Mouse (Mus musculus) limb, embryonic 11.5 days (tissue): ENCODE measurements around the gene A530064D06Rik. TPM values are rescaled to one million over a fixed set of nuclear protein-coding genes. Genes with fewer than 3 reads are reported as not detected.
"Not testable (repeated sequence)": the region's sequence is repeated elsewhere in the genome, so short reads cannot be mapped to it uniquely, and the experiment has no call there.

Experiments
- ATAC-seq: fragments of 200-750 bp; cut with Nextera tagmentation; 2 replicates; pipeline ENCODE4 v1.8.0; 2017; ENCODE audit warnings: low read depth; ENCODE audit not compliant: insufficient number of reproducible peaks, low FRiP score, low TSS enrichment
- DNase-seq: peaks from one replicate; pipeline ENCODE4 v3.0.0-alpha.2; 2015; ENCODE audit warnings: low spot score
- H3K27ac ChIP-seq: fragments of 300-500 bp; sonication (generic); replicated peaks from 2 replicates; pipeline ENCODE4 v1.5.1; 2014; ENCODE audit warnings: low read depth, mild to moderate bottlenecking, low read length
- H3K27me3 ChIP-seq: fragments of 300-500 bp; sonication (generic); 2 replicates; pipeline ENCODE4 v1.6.1; 2014; ENCODE audit warnings: mild to moderate bottlenecking, low read length, mixed read lengths; ENCODE audit not compliant: control insufficient read depth, insufficient read depth
- H3K36me3 ChIP-seq: fragments of 300-500 bp; sonication (generic); 2 replicates; pipeline ENCODE4 v1.6.1; 2014; ENCODE audit warnings: mild to moderate bottlenecking, low read length, moderate library complexity, mixed read lengths; ENCODE audit not compliant: control insufficient read depth, insufficient read depth
- H3K4me1 ChIP-seq: fragments of 300-500 bp; sonication (generic); 2 replicates; pipeline ENCODE4 v1.6.1; 2014; ENCODE audit warnings: low read length, mixed read lengths; ENCODE audit not compliant: control insufficient read depth, insufficient read depth
- H3K4me2 ChIP-seq: fragments of 300-500 bp; sonication (generic); 2 replicates; pipeline ENCODE4 v1.6.1; 2014; ENCODE audit warnings: low read depth, mild to moderate bottlenecking, moderate library complexity; ENCODE audit not compliant: severe bottlenecking
- H3K4me3 ChIP-seq: fragments of 300-500 bp; sonication (generic); 2 replicates; pipeline ENCODE4 v1.5.1; 2014; ENCODE audit warnings: low read depth, low read length
- H3K9ac ChIP-seq: fragments of 300-500 bp; sonication (generic); 2 replicates; pipeline ENCODE4 v1.6.1; 2014; ENCODE audit warnings: mild to moderate bottlenecking, low read length
- H3K9me3 ChIP-seq: fragments of 300-500 bp; sonication (generic); 2 replicates; pipeline ENCODE4 v1.6.1; 2016; ENCODE audit warnings: low read length; ENCODE audit not compliant: control insufficient read depth
- WGBS: fragments of 180-500 bp; shearing (Covaris S2); extraction: QIAGEN DNeasy Blood & Tissue Kit; methylation state at CpG from one replicate; pipeline ENCODE4 v1.1.7; 2014; 5-methylcytosine and 5-hydroxymethylcytosine counted together
- polyA plus RNA-seq: library from polyadenylated mRNA; unstranded; fragments of >200 nt; fragmentation: Nextera tagmentation; extraction: Ambion mirVana; gene quantifications from 2 replicates; pipeline ENCODE4 v1.2.1, GENCODE M21; 2014

The A530064D06Rik gene
- not detected in 2 replicates for polyA plus RNA-seq

DNA sequence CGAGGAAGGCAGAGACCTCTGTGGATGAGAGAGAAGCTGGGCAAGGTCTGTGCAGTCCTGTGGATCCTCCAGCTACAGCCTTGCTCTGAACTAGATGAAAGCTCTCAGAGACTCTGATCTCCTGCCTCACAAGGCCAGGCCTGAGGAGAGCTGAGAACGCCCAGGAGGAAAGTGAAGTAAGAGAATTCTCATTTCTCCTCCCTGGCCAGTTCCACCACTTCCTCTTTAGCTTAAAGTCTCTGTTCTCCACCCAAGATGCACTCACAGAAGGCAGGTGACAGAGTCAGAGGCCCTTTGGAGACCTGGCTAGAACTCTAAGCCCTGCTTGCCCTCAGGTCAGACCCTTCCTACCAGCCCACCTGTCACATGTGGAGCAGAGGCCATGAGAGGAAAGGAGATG is at the start of gene A530064D06Rik:
A530064D06Rik (minus strand) TSS at position 173 of the 400 bp plus-strand sequence.
- not testable (repeated sequence) for H3K9me3 ChIP-seq, H3K4me1 ChIP-seq, H3K27ac ChIP-seq, H3K4me3 ChIP-seq, H3K4me2 ChIP-seq, H3K36me3 ChIP-seq, H3K9ac ChIP-seq, H3K27me3 ChIP-seq, DNase-seq, ATAC-seq
- 81% methylated on average over 2 of the region's 2 CpGs for WGBS

DNA sequence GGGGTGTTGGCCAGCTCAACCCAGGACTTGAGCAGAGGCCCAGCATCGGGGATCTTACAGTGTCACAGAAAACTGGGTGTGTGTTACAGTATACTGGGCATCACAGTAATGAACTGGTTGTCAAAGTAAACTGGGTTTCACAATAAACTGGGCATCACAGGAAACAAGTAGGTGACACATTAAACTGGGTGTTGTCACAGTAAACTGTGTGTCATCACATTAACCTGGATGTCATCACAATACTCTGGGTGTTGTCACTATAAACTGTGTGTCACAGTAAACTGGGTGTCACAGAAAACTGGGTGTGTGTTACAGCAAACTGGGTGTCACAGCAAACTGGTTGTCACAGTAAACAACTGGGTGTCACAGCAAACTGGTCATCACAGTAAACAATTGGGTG is 48.4 kb upstream of the A530064D06Rik start:
- Histone ChIP-seq H3K9ac (no peak overlapping the region), H3K36me3 (no peaks in the 10 kb centered on the region), H3K27ac (no peak overlapping the region), H3K9me3 (no peaks in the 10 kb centered on the region), H3K27me3 (no peaks in the 10 kb centered on the region), H3K4me3 (no peak overlapping the region), H3K4me2 (no peak overlapping the region), H3K4me1 (no peaks in the 10 kb centered on the region)
- WGBS = 96% methylated on average over 1 of the region's 1 CpGs
- no peak for ATAC-seq
- DNase-seq = no peak

DNA sequence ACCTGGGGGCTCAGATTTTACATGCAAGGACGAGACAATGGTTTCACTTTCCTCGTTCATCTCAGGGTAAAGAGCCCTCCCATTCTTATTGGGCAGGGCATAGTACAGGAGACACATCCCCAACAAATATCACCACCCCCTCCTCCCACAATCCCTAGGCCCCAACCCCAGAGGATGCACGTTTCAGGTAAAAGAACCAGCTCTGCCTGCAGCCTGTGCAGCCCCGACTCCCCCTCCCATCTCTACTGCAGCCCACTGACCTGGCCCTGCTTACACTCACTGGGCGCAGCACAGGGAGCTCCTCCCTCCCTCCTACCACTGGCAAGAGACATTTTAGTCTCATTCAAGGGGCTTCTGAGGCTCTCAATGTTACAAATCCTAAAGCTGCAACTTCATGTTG is 46.4 kb upstream of the A530064D06Rik start:
- WGBS = 71% methylated on average over 5 of the region's 5 CpGs

DNA sequence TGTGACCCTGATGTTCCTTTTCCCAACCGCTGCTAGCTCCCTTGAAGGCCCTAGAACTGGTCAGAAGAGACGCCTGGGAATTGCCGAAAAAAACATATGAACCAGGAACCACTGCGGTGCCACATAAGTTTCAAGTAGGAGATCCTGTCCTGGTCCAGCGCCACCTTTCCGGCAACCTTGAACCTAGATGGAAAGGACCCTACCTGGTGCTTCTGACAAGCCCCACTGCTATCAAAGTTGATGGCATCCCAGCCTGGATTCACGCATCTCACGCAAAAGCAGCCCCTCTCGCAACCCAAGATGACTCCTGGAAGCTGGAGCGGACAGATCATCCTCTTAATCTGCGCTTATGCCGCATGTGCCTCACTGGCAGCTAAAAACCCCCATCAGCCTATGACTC is 45.5 kb upstream of the A530064D06Rik start:
- no peaks in the 10 kb centered on the region for H3K36me3 ChIP-seq
- no peak overlapping the region for H3K4me3 ChIP-seq
- H3K9me3 ChIP-seq = no peaks in the 10 kb centered on the region
- no peak for ATAC-seq
- 97% methylated on average over 12 of the region's 12 CpGs for WGBS
- no peaks in the 10 kb centered on the region for H3K4me1 ChIP-seq
- no peak overlapping the region for H3K9ac ChIP-seq
- no peak for DNase-seq
- no peak overlapping the region for H3K27ac ChIP-seq
- no peaks in the 10 kb centered on the region for H3K27me3 ChIP-seq
- H3K4me2 ChIP-seq = no peak overlapping the region

More for the DNA sequence above, 46.4 kb upstream of the A530064D06Rik start:
- no peak overlapping the region for H3K4me3 ChIP-seq
- H3K27ac ChIP-seq = no peak overlapping the region
- ATAC-seq (no peak), DNase-seq (no peak)
- H3K4me2 ChIP-seq = no peak overlapping the region
- no peaks in the 10 kb centered on the region for H3K9me3 ChIP-seq
- H3K36me3 ChIP-seq = no peaks in the 10 kb centered on the region
- no peaks in the 10 kb centered on the region for H3K27me3 ChIP-seq
- no peaks in the 10 kb centered on the region for H3K4me1 ChIP-seq
- no peak overlapping the region for H3K9ac ChIP-seq

DNA sequence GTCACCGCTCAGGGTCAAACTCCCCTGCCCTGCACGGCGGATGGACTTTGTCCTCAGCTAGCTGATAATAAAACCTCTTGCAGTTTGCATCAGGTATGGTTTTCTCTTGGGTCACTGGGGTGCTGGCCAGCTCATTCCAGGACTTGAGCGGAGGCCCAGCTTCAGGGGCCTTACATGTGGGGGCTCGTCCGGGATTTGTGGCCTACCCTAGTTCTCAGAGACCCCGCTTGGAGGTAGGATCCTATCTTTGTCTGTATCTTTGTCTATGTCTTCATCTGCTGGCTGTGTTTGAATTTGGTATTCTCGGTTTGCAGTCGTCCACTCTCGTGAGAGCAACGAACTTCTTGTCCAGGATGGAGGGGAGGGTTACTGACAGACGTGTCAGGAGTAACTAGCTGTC is 36.0 kb upstream of the A530064D06Rik start:
- WGBS = 96% methylated on average over 12 of the region's 12 CpGs
- peaks cover 3% of the 10 kb centered on the region; the same call in 1 of the 2 replicates for H3K9me3 ChIP-seq

DNA sequence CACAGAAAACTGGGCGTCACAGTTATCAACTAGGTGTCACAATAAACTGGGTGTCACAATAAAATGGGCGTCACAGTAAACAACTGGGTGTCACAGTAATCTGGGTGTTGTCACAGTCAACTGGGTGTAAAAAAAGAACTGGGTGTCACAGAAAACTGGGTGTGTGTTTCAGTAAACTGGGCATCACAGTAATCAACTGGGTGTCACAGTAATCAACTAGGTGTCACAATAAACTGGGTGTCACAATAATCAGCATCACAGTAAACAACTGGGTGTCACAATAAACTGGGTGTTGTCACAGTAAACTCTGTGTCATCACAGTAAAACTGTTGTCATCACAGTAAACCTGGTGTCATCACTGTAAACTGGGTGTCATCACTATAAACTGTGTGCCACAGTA is 25.3 kb upstream of the A530064D06Rik start:
- WGBS = 70% methylated on average over 2 of the region's 2 CpGs
- H3K36me3 ChIP-seq = no peaks in the 10 kb centered on the region
- H3K27ac ChIP-seq = no peak overlapping the region
- no peaks in the 10 kb centered on the region for H3K4me1 ChIP-seq
- ATAC-seq = no peak
- no peak overlapping the region for H3K4me3 ChIP-seq
- H3K9ac ChIP-seq = no peak overlapping the region
- H3K4me2 ChIP-seq = no peak overlapping the region
- no peaks in the 10 kb centered on the region for H3K9me3 ChIP-seq
- DNase-seq = no peak
- no peaks in the 10 kb centered on the region for H3K27me3 ChIP-seq

More for the DNA sequence above, 36.0 kb upstream of the A530064D06Rik start:
- Histone ChIP-seq H3K9ac (no peak overlapping the region), H3K27ac (no peak overlapping the region), H3K36me3 (no peaks in the 10 kb centered on the region), H3K4me1 (no peaks in the 10 kb centered on the region), H3K27me3 (no peaks in the 10 kb centered on the region), H3K4me2 (no peak overlapping the region), H3K4me3 (no peak overlapping the region)
- ATAC-seq (no peak), DNase-seq (no peak)

DNA sequence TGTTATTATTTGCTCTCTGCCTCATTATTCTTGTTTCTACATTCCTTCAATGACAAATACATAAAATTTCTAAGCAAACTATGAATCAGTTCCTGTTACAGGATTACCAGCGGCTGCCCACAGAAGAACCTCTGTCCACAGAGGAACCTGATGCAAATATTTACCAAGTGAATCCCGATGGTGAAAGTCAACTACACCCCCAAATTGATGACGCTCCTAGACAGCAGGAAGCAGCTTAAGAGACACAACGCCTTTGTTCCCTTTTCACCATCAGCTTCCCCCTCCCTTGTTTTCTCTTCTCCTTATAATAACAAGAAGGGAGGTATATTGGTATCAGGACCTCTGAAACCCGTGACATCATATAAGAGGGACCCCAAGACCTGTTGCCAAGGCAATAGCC is 18.2 kb upstream of the A530064D06Rik start:
- no peak for ATAC-seq
- H3K4me1 ChIP-seq = no peaks in the 10 kb centered on the region
- H3K27me3 ChIP-seq = no peaks in the 10 kb centered on the region
- no peaks in the 10 kb centered on the region for H3K36me3 ChIP-seq
- no peak overlapping the region for H3K27ac ChIP-seq
- H3K4me2 ChIP-seq = no peak overlapping the region
- H3K9me3 ChIP-seq = no peaks in the 10 kb centered on the region
- H3K4me3 ChIP-seq = no peak overlapping the region
- no peak for DNase-seq
- H3K9ac ChIP-seq = no peak overlapping the region
- 82% methylated on average over 5 of the region's 5 CpGs for WGBS

DNA sequence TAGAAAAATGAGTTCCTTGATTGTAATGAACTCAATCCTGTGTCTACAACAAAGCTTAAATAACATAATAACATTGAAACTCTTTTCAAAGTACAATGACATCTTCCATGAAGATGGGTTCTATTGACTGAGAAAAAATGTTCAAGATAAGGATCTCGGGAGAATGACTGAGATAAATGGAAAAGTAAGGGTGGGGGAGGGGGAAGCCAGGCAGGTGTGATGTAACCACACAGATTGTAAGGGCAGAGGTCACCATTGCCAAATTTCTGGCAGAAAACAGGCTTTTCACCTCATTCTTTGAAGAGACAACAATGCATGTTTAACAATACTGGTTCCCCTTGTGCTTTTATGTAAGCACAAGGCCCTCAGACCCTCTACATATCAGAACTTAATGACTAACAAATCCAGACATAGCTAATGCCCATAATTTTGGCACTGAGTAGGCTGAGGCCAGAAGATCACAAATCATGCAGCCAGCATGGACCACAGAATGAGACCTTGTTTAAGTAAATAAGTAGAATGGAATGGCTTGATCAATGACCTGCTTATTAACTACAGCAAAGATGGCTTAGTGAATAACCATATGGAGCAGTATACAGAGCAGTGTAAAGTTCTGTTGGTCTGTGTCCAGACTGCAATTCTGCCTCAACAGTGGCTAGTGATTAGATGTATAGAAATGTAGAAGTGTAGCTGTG is 9.5 kb downstream of the A530064D06Rik start:
- H3K4me3 ChIP-seq = no peak overlapping the region
- no peaks in the 10 kb centered on the region for H3K36me3 ChIP-seq
- no peaks in the 10 kb centered on the region for H3K4me1 ChIP-seq
- DNase-seq = no peak
- no peak for ATAC-seq
- no peak overlapping the region for H3K4me2 ChIP-seq
- H3K9ac ChIP-seq = no peak overlapping the region
- H3K9me3 ChIP-seq = no peaks in the 10 kb centered on the region
- no peak overlapping the region for H3K27ac ChIP-seq
- H3K27me3 ChIP-seq = no peaks in the 10 kb centered on the region
- 67% methylated on average over 1 of the region's 1 CpGs for WGBS

DNA sequence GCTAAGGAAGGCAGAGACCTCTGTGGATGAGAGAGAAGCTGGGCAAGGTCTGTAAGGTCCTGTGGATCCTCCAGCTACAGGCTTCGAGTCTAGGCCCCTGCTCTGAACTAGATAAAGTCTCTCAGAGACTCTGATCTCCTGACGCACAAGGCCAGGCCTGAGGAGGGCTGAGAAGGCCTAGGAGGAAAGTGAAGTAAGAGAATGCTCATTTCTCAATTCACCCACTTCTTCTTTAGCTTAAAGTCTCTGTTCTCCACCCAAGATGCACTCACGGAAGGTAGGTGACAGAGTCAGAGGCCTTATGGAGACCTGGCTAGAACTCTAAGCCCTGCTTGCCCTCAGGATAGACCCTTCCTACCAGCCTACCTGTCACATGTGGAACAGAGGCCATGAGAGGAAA is 21.0 kb downstream of the A530064D06Rik start, which contains the start of gene 9830107B12Rik:
9830107B12Rik (minus strand) TSS at position 149 of the 400 bp plus-strand sequence.
- Histone ChIP-seq H3K4me2 (no peak within 1 kb of the TSS), H3K4me3 (no peak within 1 kb of the TSS), H3K27ac (no peak within 1 kb of the TSS), H3K9me3 (no peaks in the 10 kb centered on the region), H3K9ac (no peak within 1 kb of the TSS), H3K36me3 (no peaks in the 10 kb centered on the region), H3K27me3 (no peaks in the 10 kb centered on the region), H3K4me1 (no peaks in the 10 kb centered on the region)
- DNase-seq (no peak), ATAC-seq (no peak)
- WGBS = 73% methylated on average over 3 of the region's 3 CpGs
